Mouse (Mus musculus) mouse embryonic stem cell (cell line): ENCODE results near the gene Rab38.

Experiments used
- in situ Hi-C, 2 experiments: fragments of 300-500 bp; cut with MboI; formaldehyde crosslinking; loops; 1 replicate in 1 of 2; 3 replicates in 1 of 2; pipeline ENCODE4 v1.14.3; 2019 to 2020; ENCODE audit warnings: low sequenced_read_pairs in 2 of 2, low pct_unique_long_range_greater_than_20kb in 1 of 2, mixed read lengths in 1 of 2; ENCODE audit not compliant: unreplicated experiment in 1 of 2

The Rab38 gene

DNA sequence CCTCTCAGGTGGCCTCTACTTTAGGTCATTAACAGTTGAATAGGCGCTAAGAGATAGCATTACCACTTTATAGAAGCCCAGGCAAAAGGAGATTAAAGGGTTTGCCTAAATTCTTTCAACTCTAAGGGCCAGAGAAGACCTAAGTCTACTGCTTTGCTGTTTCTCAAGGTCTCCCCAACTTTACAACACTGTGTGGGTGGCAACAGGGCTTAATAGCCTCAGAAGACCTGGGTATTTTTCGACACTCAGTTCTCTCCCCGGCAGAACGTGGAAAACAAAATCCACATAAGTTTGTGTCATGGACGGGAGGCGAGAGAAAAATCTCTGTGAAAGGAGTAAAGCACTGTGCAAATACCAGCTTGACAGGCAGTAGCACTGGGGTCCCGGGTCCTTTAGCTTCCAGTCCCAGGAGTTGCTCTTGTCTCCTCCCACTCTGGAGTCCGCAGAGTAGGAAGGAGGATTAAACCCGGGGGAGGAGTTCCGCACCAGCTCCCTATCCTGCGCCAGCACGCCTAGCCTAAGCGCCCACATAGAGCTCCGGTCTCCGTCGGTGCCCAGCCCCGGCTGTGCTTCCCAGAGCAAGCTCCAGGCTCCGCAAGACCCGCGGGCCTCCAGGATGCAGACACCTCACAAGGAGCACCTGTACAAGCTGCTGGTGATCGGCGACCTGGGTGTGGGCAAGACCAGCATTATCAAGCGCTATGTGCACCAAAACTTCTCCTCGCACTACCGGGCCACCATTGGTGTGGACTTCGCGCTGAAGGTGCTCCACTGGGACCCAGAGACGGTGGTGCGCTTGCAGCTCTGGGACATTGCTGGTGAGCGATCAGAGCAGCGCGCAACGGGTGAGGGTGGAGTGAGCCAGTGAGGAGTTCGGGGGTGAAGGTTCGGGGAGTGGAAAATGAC lies at the start of gene Rab38:
Gene Rab38 (plus strand): TSS at position 488 of the 906 bp plus-strand sequence.
- in situ Hi-C loops, result no loop called here

DNA sequence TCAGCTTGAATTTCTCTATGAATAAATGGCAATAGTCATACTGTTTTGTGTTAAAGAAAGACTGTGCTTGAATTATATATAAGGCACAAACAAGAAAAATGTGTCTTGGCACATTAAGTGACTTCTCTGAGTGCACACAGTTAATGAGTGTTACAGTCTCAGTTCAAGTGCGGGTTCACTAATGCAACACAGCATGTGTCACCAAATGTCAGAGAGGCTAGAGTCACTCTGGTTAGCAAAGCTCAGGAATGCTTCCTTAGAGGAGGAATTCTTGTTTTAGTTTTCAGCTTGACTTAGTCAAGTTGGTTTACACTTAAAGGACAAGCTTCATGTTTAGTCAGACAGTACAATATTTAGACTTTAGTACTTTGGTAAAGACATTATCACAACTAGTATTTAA lies 35.5 kb upstream of the Rab38 start:
- in situ Hi-C loops, result no loop called here

DNA sequence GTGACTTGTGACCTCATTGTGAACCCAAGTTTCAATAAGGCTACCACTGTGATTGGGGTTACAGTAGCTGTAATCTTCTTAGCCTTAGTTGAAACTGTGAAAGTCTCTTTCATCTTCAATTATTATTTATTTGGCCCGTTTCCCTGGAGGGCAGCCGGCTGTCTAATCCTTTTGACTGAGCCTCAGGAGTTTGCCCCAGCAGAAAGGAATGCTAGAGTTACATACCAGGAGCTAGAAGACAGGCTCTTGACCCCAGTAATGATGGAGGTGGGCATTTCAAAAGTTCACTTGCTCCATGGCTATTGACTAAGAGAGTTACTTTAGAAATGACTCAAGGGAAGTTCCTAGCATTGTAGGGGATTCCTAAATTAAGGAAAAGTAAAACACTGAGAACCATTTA lies 34.3 kb upstream of the Rab38 start:
- in situ Hi-C loops, result no loop called here

DNA sequence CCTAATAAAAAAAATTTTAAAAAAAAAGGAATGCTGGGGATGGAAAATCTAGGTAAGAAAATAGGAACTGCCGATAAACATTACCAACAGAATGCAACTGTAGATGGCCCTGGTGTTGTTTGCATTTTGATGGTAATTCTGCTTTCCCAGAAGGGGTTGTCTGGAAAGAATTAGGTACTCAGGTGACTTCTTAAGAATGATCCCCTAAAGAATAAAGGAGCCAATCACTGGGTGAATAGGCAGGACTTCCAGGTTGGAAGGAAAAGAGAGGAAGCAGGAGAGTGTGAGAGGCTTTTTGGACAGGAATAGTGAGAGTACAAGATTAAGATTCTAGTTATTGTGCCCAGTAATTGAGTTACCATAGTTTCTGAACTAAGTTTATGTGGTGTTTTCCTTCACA lies 24.8 kb upstream of the Rab38 start:
- in situ Hi-C loops, result no loop called here

DNA sequence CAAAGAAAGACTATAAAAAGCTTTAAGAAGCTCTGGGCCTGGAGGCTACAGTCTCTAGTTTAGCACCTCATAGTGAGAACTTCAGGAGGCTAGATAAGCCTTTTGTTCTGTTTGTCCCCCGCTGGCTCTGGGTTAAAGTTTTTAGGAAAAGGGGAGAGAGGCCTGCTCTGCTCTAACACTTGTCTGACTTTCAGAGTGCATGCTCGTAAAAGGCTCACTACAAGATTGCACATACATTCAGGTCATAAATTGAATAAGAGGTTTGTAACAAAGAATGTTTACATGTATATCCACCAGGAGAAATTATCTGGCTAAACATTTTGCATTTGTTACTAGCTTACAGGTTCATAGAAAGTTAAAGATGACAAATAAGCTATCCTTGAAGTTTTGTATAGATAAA lies 23.6 kb upstream of the Rab38 start:
- in situ Hi-C loops, result no loop called here

DNA sequence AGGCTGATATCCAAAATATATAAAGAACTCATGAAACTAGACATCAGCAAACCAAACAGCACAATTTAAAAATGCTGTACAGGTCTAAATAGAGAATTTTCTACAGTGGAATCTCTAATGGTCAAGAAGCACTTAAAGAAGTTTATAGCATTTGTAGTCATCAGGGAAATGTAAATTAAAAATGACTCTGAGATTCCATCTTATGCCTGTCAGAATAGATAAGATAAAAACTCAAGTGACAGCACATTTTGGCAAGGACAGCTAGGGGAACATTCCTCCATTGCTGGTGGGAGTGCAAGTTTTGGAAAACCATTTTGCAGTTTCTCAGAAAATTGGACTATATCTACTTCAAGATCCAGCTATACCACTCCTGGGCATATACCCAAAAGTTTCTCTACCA lies 8.3 kb upstream of the Rab38 start:
- in situ Hi-C loops, result no loop called here

DNA sequence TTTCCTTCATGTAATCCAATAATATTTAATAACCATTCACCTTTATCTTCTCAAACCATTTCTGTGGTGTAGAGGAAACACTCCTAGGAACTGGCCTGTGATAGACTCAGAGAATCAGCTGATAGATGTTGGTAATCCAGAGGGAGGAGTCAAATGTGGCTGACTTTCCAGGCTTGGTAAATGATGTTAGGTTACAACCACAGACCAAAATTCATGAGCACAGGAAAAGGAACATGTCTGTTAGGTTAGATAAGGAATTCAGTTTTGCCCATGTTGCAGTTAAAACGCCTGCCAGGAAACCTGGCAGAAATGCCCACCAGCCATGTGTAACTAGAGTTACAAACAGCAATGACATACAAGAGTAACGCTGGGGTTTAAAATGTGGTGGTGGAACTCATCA lies 6.2 kb upstream of the Rab38 start:
- in situ Hi-C loops, result no loop called here

DNA sequence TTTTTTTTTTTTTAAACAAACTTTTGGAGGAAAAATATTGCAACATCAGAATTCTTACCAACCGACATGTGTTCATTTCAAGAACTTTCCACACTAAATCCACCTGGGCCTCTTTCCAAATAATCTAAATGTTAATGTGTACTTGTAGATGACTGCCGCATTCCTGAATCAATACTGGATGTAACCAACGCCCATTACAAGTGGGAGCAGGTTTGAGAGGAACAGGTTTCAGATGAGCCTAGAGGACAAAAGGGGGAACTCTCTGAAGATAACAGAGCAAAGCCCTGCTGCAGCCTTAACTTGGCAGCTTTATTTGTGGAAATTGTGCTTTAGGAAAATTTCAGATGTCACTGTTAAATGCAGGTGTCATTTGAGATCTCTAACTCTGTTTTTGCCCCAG lies 4.3 kb upstream of the Rab38 start:
- in situ Hi-C loops, result no loop called here

DNA sequence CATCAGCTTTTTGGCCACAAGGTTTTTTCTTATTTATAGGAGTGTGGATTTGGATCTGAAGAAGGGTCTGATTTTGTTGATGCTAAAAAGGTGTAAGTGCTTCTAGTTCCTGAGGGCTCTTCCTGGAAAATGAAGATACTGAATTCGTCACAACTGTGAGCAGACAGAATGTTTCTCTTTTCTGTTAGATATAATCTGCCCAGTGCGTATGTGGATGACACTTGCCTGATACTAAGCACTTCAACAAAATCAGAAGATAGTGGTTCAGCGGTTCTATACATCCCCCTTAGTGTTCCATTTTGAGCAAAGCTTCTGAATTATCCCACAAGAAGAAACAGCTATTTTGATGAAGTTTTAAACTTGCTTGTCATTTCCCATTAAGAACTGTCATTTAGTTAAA lies 2.6 kb upstream of the Rab38 start:
- in situ Hi-C loops, result no loop called here

DNA sequence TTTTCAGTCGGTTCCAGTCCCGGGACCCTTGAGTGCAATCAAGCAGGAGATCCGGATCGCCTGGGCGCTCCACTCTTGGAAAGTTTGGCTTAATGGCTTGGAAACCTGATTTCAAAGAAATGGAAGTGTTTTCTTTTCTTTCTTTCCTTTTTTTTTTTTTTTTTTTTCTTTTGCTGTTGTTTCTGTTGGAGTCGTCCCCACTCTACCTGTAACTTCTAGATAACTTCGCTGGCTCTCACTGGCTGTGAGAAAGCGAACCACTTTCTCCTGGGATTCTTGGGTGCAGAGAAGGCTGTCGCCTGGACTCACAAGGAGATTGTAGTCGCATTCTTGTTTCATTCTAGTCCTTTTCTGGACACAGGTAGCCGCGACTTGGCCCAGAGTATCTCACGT lies 615 bp downstream of the Rab38 start:
- in situ Hi-C loops, result no loop called here

DNA sequence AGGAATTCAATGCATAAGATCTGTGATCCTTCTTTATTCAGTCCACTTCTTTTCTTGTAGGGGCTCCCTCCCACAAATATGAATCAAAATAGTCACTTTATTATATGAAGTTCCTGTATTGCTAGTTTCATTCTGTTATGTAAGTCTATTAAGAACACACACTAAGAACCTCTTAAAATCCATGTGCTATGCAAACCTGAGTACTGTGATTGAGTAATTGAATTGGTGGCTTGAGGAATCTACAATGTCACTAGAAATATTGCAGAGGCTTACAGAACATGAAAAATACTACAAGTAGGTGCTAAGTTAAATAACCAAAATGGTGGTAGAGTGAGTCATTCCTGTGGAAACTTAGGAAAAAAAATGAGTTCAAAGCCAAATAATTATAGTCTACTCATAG lies 10.2 kb downstream of the Rab38 start:
- in situ Hi-C loops, result no loop called here

DNA sequence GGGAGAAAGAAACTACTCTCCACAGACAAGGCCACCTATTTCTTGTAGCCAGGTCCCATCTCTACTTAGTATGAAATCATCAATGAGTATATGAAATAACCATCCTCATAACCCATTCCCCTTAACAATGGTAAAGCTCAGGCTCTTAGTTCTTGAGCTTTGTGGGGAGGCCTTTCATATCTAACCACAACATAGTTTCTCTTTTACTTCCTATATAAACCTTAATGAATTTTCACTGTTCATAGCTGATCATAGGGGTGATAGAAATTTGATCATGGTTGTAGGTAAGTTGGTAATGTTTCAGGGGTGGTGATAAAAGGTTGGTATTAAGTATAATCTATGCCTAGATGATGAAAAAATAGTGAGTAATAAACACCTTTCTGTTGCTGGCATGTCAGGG lies 12.6 kb downstream of the Rab38 start:
- in situ Hi-C loops, result no loop called here

DNA sequence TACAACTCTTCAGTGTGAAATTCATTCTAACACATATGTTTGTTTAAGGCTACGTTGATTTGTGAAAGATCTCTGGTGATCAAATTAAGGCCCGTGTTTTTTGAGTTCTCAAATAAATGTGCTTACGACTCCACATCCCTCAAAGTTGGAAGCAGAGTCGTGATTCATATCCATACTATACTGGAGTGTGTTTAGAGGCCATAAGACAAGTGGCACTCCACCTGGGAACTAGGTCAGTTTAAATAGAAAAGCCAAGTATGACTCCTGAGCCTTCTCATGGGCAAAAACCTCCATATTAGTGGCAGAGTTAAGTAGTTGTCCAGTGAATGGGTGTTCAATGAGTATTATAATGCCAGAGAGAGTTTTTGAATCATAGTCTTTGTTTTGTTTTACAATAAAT lies 13.4 kb downstream of the Rab38 start:
- in situ Hi-C loops, result no loop called here

DNA sequence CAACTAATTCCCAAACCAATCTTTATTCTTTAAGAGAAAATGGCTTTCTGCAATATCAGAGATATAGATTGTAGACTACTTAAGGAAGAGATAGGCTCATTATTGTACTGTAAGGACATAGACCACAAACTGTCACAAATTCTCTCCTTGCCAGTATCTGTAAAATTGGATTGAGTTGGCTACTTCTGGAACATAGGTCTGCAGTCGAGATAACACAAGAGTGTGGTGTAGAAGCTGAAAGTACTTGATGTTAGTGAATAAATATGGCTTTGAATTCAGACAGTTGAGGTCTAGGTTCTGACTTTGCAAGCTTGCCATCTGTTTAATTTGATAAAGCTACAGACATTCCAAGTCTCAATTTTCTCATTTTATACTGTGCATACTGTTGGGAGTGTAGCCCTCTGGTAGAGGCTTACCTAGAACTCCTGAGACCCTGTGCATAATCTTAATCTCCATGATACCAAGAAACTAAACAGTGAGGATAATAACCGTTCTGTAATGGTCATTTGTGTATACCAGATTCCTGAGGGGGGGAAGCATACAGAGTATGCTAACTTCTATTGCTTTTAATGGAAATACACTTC lies 15.3 kb downstream of the Rab38 start:
- in situ Hi-C loops, result no loop called here

DNA sequence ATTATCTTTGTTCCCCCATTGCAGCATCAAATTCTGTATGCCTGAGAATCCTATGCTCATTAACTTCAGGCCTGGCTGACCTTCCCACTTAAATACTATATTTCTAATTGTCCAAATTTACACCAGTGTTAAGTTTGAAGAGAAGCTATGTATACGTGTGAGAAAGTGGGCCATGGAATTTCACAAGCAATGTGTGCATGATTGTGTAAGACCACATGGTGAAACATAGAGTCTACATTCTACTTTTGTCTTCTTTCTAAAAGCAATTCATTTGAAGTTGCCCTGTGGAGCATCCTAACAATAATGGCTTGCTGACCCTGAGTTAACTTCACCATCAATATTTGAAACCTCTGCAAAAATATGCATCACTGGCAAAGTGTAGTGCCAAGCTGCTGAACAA lies 23.2 kb downstream of the Rab38 start:
- in situ Hi-C loops, result no loop called here

DNA sequence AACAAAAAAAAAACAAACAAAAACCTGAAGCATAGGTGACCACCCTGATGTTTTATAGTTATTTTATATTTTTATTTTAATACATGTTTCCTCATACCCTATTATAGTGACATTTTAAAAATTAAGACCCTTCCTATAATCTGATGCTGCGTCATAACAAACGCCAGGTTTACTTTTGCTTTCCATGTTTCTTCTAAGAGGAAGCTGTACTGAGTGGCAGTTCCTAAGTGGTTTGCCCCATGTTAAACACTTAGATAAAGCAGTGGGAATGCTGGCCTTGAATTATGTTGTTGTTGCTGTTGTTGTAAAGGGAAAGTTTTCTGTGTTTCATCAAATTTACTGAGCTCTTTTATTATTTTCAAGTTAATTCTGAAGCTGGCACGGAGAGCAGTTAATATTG lies 27.8 kb downstream of the Rab38 start:
- in situ Hi-C loops, result no loop called here

DNA sequence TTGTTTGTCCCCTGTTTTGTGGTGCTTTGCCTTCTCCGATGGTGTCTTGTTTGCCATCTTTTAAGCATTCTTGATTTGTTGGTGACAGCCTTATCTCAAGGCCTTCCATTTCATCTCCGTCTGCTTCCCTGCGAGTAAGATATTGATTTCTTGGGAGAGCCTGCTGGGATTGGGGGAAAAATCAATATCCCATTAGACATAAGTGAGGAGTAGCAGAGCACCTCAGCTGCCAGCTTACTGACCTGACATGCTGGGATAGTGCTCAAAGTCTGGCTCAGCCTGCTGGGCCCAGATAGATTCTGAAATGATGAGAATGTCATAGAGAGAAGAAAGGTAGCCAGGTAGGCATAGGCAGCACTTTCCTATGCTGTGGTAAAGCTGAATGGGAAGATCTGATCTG lies 37.7 kb downstream of the Rab38 start:
- in situ Hi-C loops, result no loop called here

DNA sequence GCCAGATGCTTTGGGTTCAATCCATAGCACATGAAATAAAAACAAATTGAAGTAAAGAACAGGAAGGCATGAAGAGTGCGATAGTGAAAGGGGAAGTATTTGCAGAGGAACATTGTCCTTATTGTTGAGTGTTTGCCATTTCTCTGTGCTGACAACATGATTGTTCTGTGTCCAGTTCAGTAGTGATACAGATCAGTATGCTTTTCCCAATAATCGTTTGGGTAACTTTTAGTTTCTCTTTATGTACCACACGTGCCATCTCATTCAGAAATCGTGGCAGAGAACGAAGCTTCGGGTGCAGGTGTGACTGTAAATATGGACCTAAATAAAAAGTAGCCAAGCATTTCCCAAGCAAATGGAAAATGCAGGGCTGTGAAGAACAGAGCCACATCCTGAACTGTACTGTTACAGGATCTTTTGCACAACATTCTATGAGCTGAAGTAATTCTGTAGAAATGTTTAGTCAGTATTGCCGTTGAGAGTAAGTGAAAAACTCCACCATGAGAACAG lies 52.1 kb downstream of the Rab38 start:
- in situ Hi-C loops, result no loop called here

DNA sequence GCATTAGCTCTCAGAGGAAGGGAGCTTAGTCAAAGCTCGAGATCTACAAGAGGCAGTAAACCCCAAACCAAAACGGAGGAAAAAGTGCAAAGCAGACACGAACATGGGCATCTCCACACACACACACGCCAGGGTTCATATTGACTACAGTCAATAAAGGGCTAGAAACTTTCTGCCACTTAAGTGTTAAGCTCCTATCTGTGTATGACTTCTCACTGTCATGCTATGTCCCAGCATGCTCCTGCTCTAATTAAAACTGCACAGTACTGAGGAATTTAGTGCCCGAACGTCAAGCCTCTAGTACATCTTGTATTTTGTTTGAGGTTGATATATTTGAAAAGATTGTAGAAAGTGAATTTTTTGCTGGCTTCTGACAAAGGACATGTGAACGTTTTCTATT lies 52.6 kb downstream of the Rab38 start:
- in situ Hi-C loops, result no loop called here

DNA sequence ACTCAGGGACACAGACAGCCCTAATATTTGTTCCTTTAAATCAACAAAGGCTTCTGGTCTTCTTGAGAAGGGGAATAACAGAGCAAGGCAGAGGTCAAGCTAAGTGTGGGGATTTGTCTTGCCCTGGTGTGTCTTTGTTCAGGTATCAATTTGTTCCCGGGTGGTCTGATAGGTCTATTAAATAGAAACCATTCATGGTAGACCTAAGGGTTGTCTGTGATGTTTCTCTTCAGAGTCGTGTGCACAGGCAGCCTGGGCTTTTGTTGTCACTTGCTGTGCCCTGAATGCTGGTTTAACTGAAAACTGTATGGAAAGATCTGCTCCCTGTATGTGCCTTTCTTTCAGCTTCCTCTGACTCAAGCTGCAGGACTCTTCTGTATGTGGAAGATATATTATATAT lies 60.9 kb downstream of the Rab38 start:
- in situ Hi-C loops, result no loop called here
